Mouse (Mus musculus): ENCODE results near the gene Ttc37.

DNA sequence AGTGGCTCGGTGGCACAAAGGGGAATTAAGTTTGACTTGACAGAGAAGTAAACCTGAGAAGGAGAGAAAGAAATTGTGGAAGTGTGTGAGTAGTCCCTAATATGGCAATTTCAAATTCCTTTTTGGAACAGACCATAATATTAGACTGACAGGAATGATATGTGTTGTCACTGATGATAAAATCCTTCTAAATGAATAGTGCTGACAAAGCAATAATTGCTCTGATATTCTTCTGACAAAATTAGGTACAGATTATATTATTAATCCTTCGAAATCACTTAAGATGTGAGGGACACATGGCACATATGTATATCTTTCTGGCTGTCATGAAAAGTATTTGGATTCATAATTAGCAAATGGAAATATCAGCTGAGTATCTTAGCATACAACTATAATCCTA lies 116.4 kb downstream of the Ttc37 start:
- TF ChIP-seq POLR2A (IDR thresholded peaks at IDR 0.05; ENCODE audit: low read depth, low read length): no peak
- no peak for TF ChIP-seq CTCF (conservative IDR thresholded peaks at IDR 0.05; ENCODE audit: insufficient read depth, insufficient read length, low read depth, low read length)

Data from kidney, adult 2 months (tissue).